Mouse (Mus musculus): ENCODE results near the gene Gm10638. TPM values are rescaled to one million over a fixed set of nuclear protein-coding genes. Genes with fewer than 3 reads are reported as not detected.

The Gm10638 gene
- 1 to 10 TPM; 4.9 to 5.3 TPM for total RNA-seq (2021)
- long read RNA-seq, experiment 1, transcript Gm10638-201 (1 exons, 905 nt), result major isoform, 15 of 15 reads
- long read RNA-seq, experiment 1, partial matches to known transcripts, result 0 of 15 reads
- long read RNA-seq, experiment 1, other reads (novel, unspliced or antisense), result 0 of 15 reads
- long read RNA-seq, experiment 2, transcript Gm10638-201 (1 exons, 905 nt), result major isoform, 8 of 8 reads
- long read RNA-seq, experiment 2, partial matches to known transcripts, result 0 of 8 reads
- long read RNA-seq, experiment 2, other reads (novel, unspliced or antisense), result 0 of 8 reads

DNA sequence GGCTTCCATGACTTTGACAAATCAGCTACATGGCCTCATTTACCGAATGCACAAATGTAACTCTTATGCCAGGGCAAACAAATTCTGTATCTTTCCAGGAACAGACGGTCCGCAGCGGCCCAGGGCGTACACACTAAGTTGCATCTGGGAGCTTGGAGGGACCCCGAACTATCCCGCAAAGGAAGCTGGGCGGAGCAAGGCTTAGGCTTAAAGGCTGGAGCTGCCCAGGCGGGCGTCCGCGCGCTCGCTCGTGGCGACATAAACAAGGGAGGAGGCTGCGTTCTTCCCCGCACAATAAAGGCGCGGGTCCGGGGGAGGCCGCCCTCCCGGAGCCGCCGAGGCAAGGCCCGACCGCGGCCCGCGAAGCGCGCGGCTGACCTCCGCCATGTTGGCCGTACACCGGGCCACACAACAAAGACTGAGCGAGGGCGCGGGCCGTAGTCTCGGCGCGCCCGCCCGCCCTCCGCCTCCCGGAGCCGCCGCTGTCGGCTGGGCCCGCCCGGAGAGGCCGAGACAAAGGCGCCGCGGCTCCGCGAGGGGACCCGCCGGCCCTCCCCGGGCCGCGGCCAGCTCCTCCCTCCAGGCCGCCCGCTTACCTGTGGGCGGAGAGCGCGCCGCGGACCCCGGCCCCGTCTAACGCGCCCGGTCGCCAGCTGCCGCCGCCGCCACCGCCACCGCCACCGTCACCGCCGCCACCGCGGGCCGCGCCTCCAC is at the start of gene Gm10638, which contains the start of gene Siah1a:
Gene Gm10638 (plus strand): TSS at position 479 of the 714 bp plus-strand sequence.
Gene Siah1a (minus strand): TSS at position 714 of the 714 bp plus-strand sequence.
- peak; percentile 81 for DNase-seq
- H3K27ac ChIP-seq, result peak within 1 kb of the TSS; percentile 98
- no peak for TF ChIP-seq CTCF (IDR thresholded peaks at IDR 0.05)
- intact Hi-C loops (cut with DNase I), result loop anchor here (2.0 to 5.0 kb wide), 2 partner anchors 51 to 123 kb away; partner anchors contain the start of gene Lonp2
- H3K4me3 ChIP-seq, result peak within 1 kb of the TSS; percentile 79

DNA sequence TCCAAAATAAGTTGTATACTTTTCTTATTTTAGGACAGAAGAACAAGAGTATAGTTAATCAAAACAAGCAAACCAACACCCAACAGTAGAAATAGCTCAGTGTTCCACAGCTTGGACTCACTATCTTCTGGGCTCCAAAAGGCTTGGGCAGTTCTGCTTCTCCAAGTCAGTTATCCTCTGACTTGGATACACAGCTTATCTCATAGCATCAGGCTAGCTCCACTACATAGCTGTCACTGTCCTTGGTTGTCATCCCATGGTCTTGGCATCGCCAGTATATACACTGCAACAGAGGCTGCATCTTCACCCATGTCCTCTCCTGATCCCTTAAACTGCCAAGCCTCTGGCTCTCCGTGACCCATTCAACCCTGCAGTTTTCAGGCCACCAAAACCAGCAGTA is 49.8 kb upstream of the Gm10638 start:
- TF ChIP-seq CTCF (IDR thresholded peaks at IDR 0.05), result no peak
- intact Hi-C loops (cut with DNase I), result no loop called here
- Histone ChIP-seq H3K4me3 (no peak overlapping the region), H3K27ac (no peak overlapping the region)
- no peak for DNase-seq

DNA sequence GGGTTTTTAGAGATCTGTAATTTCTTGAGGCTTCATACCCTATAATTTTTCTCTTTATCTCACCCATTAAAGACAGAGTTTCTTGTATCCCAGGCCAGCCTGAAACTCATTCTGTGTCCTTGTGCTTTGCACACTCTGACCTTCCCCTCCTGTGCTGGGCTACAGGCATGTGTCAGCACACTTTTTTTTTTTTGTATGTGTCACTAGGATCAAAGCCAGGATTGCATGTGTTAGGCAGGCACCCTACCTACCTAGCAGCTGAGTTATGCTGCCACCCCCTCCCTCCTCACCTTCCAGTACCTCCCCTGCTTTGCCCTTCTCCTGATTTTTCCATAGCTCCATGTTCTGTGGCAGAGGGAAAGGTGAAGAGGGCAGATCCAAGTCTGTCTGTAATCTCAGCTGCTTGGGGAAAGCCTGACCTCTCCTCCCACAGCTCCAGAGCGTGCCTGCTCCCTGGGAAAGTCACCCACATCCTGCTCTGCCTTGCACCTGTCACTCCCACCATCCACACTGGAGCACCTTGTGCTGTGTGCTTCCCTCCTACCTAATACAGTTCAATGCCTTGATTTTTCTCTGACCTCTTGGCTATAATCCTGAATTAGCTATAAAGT is 46.6 kb upstream of the Gm10638 start:
- DNase-seq, result no peak
- Histone ChIP-seq H3K4me3 (no peak overlapping the region), H3K27ac (peak overlapping the region; percentile 24; the same call in 1 of the 2 replicates)
- TF ChIP-seq CTCF (IDR thresholded peaks at IDR 0.05), result no peak
- intact Hi-C loops (cut with DNase I), result no loop called here

DNA sequence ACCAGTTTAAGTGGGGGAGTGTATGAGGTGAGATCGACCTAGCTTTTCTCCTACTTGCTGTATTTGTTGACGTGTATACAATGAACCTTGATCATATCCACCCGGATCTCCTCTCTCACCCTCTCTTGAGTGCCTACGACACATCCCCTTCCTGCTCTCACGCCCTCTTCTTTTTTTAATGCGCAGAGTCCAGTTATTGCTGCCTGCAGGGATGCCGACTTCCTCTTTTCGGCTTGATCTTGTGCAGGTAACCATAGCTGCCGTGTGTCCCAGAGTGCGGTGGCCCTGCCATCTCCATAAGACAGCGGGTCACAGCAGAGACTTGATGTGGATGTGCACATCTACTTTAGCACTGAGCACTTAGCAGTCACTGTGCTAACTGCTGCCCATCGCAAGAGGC is 46.0 kb upstream of the Gm10638 start:
- Histone ChIP-seq H3K4me3 (no peak overlapping the region), H3K27ac (no peak overlapping the region)
- intact Hi-C loops (cut with DNase I), result no loop called here
- no peak for TF ChIP-seq CTCF (IDR thresholded peaks at IDR 0.05)
- no peak for DNase-seq

DNA sequence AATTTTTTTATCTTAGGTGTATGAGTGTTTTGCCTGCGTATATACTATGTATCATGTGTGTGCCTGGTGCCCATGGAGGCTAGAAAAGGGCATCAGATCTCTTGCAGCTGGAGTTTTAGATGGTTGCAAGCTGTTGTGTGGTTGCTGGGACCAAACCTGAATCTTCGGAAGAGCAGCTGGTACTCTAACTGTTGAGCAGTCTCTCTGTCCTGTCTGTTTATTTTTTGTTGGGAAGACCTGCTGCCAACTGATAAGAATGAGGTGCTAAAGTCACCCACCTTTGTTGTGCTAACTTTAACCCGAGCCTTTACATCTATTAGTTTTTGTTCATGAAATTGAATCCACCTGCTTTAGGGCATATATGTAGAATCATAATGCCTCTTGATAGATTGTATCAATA is 43.0 kb upstream of the Gm10638 start:
- no peak for DNase-seq
- no peak overlapping the region for H3K4me3 ChIP-seq
- intact Hi-C loops (cut with DNase I), result no loop called here
- H3K27ac ChIP-seq, result no peak overlapping the region
- no peak for TF ChIP-seq CTCF (IDR thresholded peaks at IDR 0.05)

- Histone ChIP-seq H3K27ac (no peak overlapping the region), H3K4me3 (no peak overlapping the region)
- DNase-seq, result no peak
- intact Hi-C loops (cut with DNase I), result no loop called here
- TF ChIP-seq CTCF (IDR thresholded peaks at IDR 0.05), result no peak
Observed at GRCm38 (mm10) chr8:86705317-86705716, 40.2 kb upstream of the Gm10638 start.

- intact Hi-C loops (cut with DNase I), result no loop called here
- no peak for DNase-seq
- no peak overlapping the region for H3K27ac ChIP-seq
- no peak for TF ChIP-seq CTCF (IDR thresholded peaks at IDR 0.05)
- no peak overlapping the region for H3K4me3 ChIP-seq
Observed at GRCm38 (mm10) chr8:86706756-86707155, 38.7 kb upstream of the Gm10638 start.

GRCm38 (mm10) chr8:86707873-86708272 is 37.6 kb upstream of the Gm10638 start:
- intact Hi-C loops (cut with DNase I), result no loop called here
- Histone ChIP-seq H3K4me3 (no peak overlapping the region), H3K27ac (no peak overlapping the region)
- no peak for DNase-seq
- TF ChIP-seq CTCF (IDR thresholded peaks at IDR 0.05), result no peak

- Histone ChIP-seq H3K27ac (no peak overlapping the region), H3K4me3 (no peak overlapping the region)
- intact Hi-C loops (cut with DNase I), result no loop called here
- no peak for TF ChIP-seq CTCF (IDR thresholded peaks at IDR 0.05)
- DNase-seq, result no peak
Observed at GRCm38 (mm10) chr8:86712594-86712993, 32.9 kb upstream of the Gm10638 start.

DNA sequence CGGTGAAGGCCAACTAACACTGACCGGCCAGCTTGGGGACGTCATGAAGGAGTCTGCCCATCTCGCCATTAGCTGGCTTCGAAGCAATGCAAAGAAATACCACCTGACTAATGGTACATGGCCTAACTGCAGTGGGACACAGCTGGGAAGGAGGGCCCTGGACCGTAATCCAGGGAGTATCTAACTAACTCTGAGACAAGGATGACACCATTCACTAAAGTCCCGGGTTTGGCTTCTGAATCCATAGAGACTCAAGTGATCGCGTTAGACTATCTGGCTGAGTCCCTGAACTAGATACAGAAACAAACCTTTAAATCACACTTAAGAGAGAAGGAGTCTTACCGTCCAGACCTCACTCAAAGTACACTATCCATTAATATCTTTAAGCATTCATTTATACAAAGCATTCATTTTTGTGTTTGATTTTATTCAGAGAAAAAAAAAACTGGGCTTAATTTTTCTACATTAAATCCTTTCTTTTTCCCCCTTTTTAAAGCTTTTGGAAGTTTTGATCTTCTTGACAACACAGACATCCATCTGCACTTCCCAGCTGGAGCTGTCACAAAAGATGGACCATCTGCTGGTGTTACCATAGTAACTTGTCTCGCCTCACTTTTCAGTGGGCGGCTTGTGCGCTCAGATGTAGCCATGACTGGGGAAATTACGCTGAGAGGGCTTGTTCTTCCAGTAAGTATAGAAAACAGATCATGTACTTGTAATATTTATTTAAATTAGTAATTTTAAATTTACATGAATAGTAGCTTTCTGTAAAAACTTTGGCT is 31.9 kb upstream of the Gm10638 start:
- Histone ChIP-seq H3K4me3 (no peak overlapping the region), H3K27ac (no peak overlapping the region)
- no peak for TF ChIP-seq CTCF (IDR thresholded peaks at IDR 0.05)
- no peak for DNase-seq
- intact Hi-C loops (cut with DNase I), result no loop called here

GRCm38 (mm10) chr8:86718332-86718994 is 27.0 kb upstream of the Gm10638 start:
- DNase-seq, result no peak
- no peak for TF ChIP-seq CTCF (IDR thresholded peaks at IDR 0.05)
- intact Hi-C loops (cut with DNase I), result no loop called here
- Histone ChIP-seq H3K4me3 (no peak overlapping the region), H3K27ac (no peak overlapping the region; the same call in 1 of the 2 replicates)

DNA sequence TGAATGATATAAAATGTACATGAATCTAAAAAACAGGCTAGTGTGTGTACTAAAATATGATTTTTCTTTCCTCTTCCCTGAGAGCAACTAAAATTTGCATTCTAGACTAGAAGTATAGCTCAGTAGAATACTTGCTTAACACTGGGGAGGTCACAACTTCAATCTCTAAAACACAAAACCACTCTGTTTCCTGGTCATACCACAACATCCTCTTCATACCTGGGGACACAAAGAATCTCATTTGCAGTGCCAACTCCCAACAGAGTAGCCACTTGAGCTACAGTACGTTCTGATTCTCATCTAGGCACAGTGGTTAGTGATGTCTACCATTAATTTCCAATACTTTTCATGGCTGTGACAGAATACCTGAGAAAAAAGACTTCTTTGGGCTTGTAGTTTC is 26.1 kb upstream of the Gm10638 start:
- Histone ChIP-seq H3K27ac (no peak overlapping the region), H3K4me3 (no peak overlapping the region)
- TF ChIP-seq CTCF (IDR thresholded peaks at IDR 0.05), result no peak
- no peak for DNase-seq
- intact Hi-C loops (cut with DNase I), result no loop called here

Data from gastrocnemius, adult 2 months (tissue).